Mouse (Mus musculus): ENCODE data around the gene Slc13a3. TPM values are rescaled to one million over a fixed set of nuclear protein-coding genes. Genes with fewer than 3 reads are reported as not detected.

Slc13a3 gene
- total and polyA plus RNA-seq, 3 experiments: not detected

GRCm38 (mm10) chr2:165405351-165405750, 67.7 kb downstream of the Slc13a3 start:
- Histone ChIP-seq H3K4me3 (replicated peaks in 1 of 3; ENCODE audit: low read depth in 2 of 3, low read length in 2 of 3, poor library complexity in 1 of 3) (no peak overlapping the region), H3K4me2 (ENCODE audit: insufficient read depth, low read depth, poor library complexity, severe bottlenecking) (no peak overlapping the region), H3K36me3 (replicated peaks in 1 of 2; ENCODE audit: control insufficient read depth in 1 of 2, insufficient read depth in 1 of 2, low read length in 1 of 2) (no peaks in the 10 kb centered on the region), H3K27me3 (replicated peaks) (peaks cover 52% of the 10 kb centered on the region), H3K4me1 (ENCODE audit: control insufficient read depth in 1 of 2, insufficient read depth in 2 of 2) (no peaks in the 10 kb centered on the region; a peak in 1 of 4 replicates), H3K27ac (ENCODE audit: insufficient read depth, low read depth) (no peak overlapping the region), H3K9ac (ENCODE audit: insufficient read depth, low read depth) (no peak overlapping the region), H3K79me2 (replicated peaks; ENCODE audit: control insufficient read depth, extremely low read depth, insufficient read depth, poor library complexity, severe bottlenecking) (no peaks in the 10 kb centered on the region), H3K9me3 (replicated peaks; ENCODE audit: low read length) (peaks cover 8% of the 10 kb centered on the region)
- no peak for DNase-seq (ENCODE audit: extremely low read depth)
- dilution Hi-C loops (cut with MboI; ENCODE audit: extremely low pct_ligation_motif_present, extremely low pct_unique_long_range_greater_than_20kb, low sequenced_read_pairs): no loop called here
- in situ Hi-C loops (cut with MboI; ENCODE audit: low pct_ligation_motif_present, low pct_unique_long_range_greater_than_20kb, low sequenced_read_pairs): no loop called here
- TF ChIP-seq UBTF (IDR thresholded peaks at IDR 0.05; ENCODE audit: low read depth, low read length): no peak
- no peak for TF ChIP-seq ZMIZ1 (IDR thresholded peaks at IDR 0.05; ENCODE audit: low read depth, low read length)
- no peak for TF ChIP-seq JUN (IDR thresholded peaks at IDR 0.05; ENCODE audit: insufficient read depth, low read depth, low read length)
- TF ChIP-seq E2F4 (IDR thresholded peaks at IDR 0.05; ENCODE audit: insufficient replicate concordance, low read depth, low read length): no peak

GRCm38 (mm10) chr2:165404951-165405350, 68.1 kb downstream of the Slc13a3 start:
- dilution Hi-C loops (cut with MboI; ENCODE audit: extremely low pct_ligation_motif_present, extremely low pct_unique_long_range_greater_than_20kb, low sequenced_read_pairs): no loop called here
- Histone ChIP-seq H3K9ac (ENCODE audit: insufficient read depth, low read depth) (no peak overlapping the region), H3K79me2 (replicated peaks; ENCODE audit: control insufficient read depth, extremely low read depth, insufficient read depth, poor library complexity, severe bottlenecking) (no peaks in the 10 kb centered on the region), H3K27ac (ENCODE audit: insufficient read depth, low read depth) (no peak overlapping the region), H3K9me3 (replicated peaks; ENCODE audit: low read length) (peaks cover 8% of the 10 kb centered on the region), H3K4me1 (ENCODE audit: control insufficient read depth in 1 of 2, insufficient read depth in 2 of 2) (no peaks in the 10 kb centered on the region; a peak in 1 of 4 replicates), H3K4me2 (ENCODE audit: insufficient read depth, low read depth, poor library complexity, severe bottlenecking) (no peak overlapping the region), H3K36me3 (replicated peaks in 1 of 2; ENCODE audit: control insufficient read depth in 1 of 2, insufficient read depth in 1 of 2, low read length in 1 of 2) (no peaks in the 10 kb centered on the region), H3K27me3 (replicated peaks) (peaks cover 49% of the 10 kb centered on the region), H3K4me3 (replicated peaks in 1 of 3; ENCODE audit: low read depth in 2 of 3, low read length in 2 of 3, poor library complexity in 1 of 3) (no peak overlapping the region)
- in situ Hi-C loops (cut with MboI; ENCODE audit: low pct_ligation_motif_present, low pct_unique_long_range_greater_than_20kb, low sequenced_read_pairs): no loop called here
- no peak for TF ChIP-seq MAZ (IDR thresholded peaks at IDR 0.05; ENCODE audit: low read depth, low read length)
- no peak for TF ChIP-seq PAX5 (IDR thresholded peaks at IDR 0.05; ENCODE audit: low read length)
- no peak for TF ChIP-seq POLR2A (IDR thresholded peaks at IDR 0.05; ENCODE audit: low read depth, low read length)
- TF ChIP-seq RCOR1 (conservative IDR thresholded peaks at IDR 0.05; ENCODE audit: low read depth, low read length): no peak
- TF ChIP-seq EP300 (IDR thresholded peaks at IDR 0.05; ENCODE audit: low read length): no peak
- TF ChIP-seq MXI1 (IDR thresholded peaks at IDR 0.05; ENCODE audit: low read depth, low read length): no peak
- no peak for TF ChIP-seq ZKSCAN1 (IDR thresholded peaks at IDR 0.05; ENCODE audit: borderline replicate concordance, low read depth, low read length)
- TF ChIP-seq RAD21 (IDR thresholded peaks at IDR 0.05; ENCODE audit: low read depth, low read length): no peak
- no peak for TF ChIP-seq UBTF (IDR thresholded peaks at IDR 0.05; ENCODE audit: low read depth, low read length)
- TF ChIP-seq KAT2A (IDR thresholded peaks at IDR 0.05; ENCODE audit: insufficient replicate concordance, low read length): no peak
- no peak for TF ChIP-seq ELF1 (IDR thresholded peaks at IDR 0.05; ENCODE audit: low read depth, low read length)
- no peak for TF ChIP-seq CHD1 (IDR thresholded peaks at IDR 0.05; ENCODE audit: low read depth, low read length)
- no peak for TF ChIP-seq JUN (IDR thresholded peaks at IDR 0.05; ENCODE audit: insufficient read depth, low read depth, low read length)
- TF ChIP-seq ZMIZ1 (IDR thresholded peaks at IDR 0.05; ENCODE audit: low read depth, low read length): no peak
- TF ChIP-seq ETS1 (conservative IDR thresholded peaks at IDR 0.05; ENCODE audit: low read depth, low read length): no peak
- TF ChIP-seq CTCF (conservative IDR thresholded peaks at IDR 0.05 in 1 of 2, IDR thresholded peaks at IDR 0.05 in 1 of 2; ENCODE audit: low read depth in 2 of 2, low read length in 2 of 2): no peak
- DNase-seq (ENCODE audit: extremely low read depth): no peak
